8 mouse cellular contexts compared by ENCODE assay signal in genomic region chr3:137623581-137624362, GRCm38 (mm10). TPM values are rescaled to one million over a fixed set of nuclear protein-coding genes. Genes with fewer than 3 reads are reported as not detected.
DNase-seq lines count a peak whose midpoint lies in the region; ATAC-seq and TF ChIP-seq lines count a peak whose summit lies in the region.

No protein-coding gene starts in this region.

- peak; percentile 72 for ATAC-seq in liver, postnatal 0 days
- ATAC-seq in neural tube, embryonic 13.5 days (ENCODE audit: low read depth), result peak; percentile 92

- H3K4me1 ChIP-seq in thymus, adult 2 months (replicated peaks; ENCODE audit: control insufficient read depth, insufficient read depth, low read length), result peaks cover 3% of the 10 kb centered on the region
- peaks cover 4% of the 10 kb centered on the region; the same call in 1 of the 2 replicates for H3K4me1 ChIP-seq in liver, postnatal 0 days (ENCODE audit: insufficient read depth)
- H3K4me1 ChIP-seq in neural tube, embryonic 13.5 days (replicated peaks), result peaks cover 16% of the 10 kb centered on the region

- 2% methylated on average over 47 of the region's 47 CpGs for WGBS in thymus, adult 2 months
- WGBS in liver, postnatal 0 days (ENCODE audit: insufficient replicate concordance), result 1% methylated on average over 47 of the region's 47 CpGs
- 1% methylated on average over 47 of the region's 47 CpGs for WGBS in neural tube, embryonic 13.5 days

- H3K4me2 ChIP-seq in liver, postnatal 0 days (ENCODE audit: low read depth, low read length), result peak overlapping the region; percentile 88
- peak overlapping the region; percentile 75 for H3K4me2 ChIP-seq in neural tube, embryonic 13.5 days

- no peak overlapping the region for H3K27ac ChIP-seq in thymus, adult 2 months (ENCODE audit: control insufficient read depth, insufficient read depth, low read length)
- H3K27ac ChIP-seq in liver, postnatal 0 days (ENCODE audit: low read depth), result no peak overlapping the region
- no peak overlapping the region for H3K27ac ChIP-seq in neural tube, embryonic 13.5 days (replicated peaks)

- TF ChIP-seq CTCF in thymus, adult 2 months (IDR thresholded peaks at IDR 0.05; ENCODE audit: borderline replicate concordance, control insufficient read depth, extremely low read depth, insufficient read depth, low read length, poor library complexity), result no peak
- TF ChIP-seq CTCF in liver, postnatal 0 days (IDR thresholded peaks at IDR 0.05; ENCODE audit: low read depth), result no peak

- TF ChIP-seq EP300 in liver, postnatal 0 days (IDR thresholded peaks at IDR 0.05; ENCODE audit: low read depth), result no peak

- no peaks in the 10 kb centered on the region; the same call in 1 of the 2 replicates for H3K27me3 ChIP-seq in thymus, adult 2 months (ENCODE audit: control insufficient read depth, insufficient read depth, low read length)
- H3K27me3 ChIP-seq in liver, postnatal 0 days (ENCODE audit: insufficient read depth, low read length), result no peaks in the 10 kb centered on the region
- H3K27me3 ChIP-seq in neural tube, embryonic 13.5 days, result peaks cover 34% of the 10 kb centered on the region

- H3K36me3 ChIP-seq in thymus, adult 2 months (ENCODE audit: control insufficient read depth, insufficient read depth, low read length), result no peaks in the 10 kb centered on the region
- no peaks in the 10 kb centered on the region for H3K36me3 ChIP-seq in liver, postnatal 0 days (replicated peaks; ENCODE audit: insufficient read depth, low read length)
- no peaks in the 10 kb centered on the region for H3K36me3 ChIP-seq in neural tube, embryonic 13.5 days

- TF ChIP-seq POLR2A in thymus, adult 2 months (IDR thresholded peaks at IDR 0.05; ENCODE audit: control insufficient read depth, extremely low read depth, insufficient read depth, low read length, poor library complexity), result no peak

- H3K9ac ChIP-seq in liver, postnatal 0 days (replicated peaks), result peak overlapping the region; percentile 28; the same call in 1 of the 2 replicates
- peak overlapping the region; percentile 66 for H3K9ac ChIP-seq in neural tube, embryonic 13.5 days

- H3K4me3 ChIP-seq in thymus, adult 2 months (ENCODE audit: control insufficient read depth, insufficient read depth, low read length), result peak overlapping the region; percentile 30
- H3K4me3 ChIP-seq in liver, postnatal 0 days (ENCODE audit: low read depth, low read length), result peak overlapping the region; percentile 52
- H3K4me3 ChIP-seq in neural tube, embryonic 13.5 days, result peak overlapping the region; percentile 47

- peak; percentile 24 for DNase-seq in thymus, adult 2 months
- DNase-seq in thymus, postnatal 0 days (ENCODE audit: low spot score), result no peak
- peak; percentile 86 for DNase-seq in embryo, embryonic 11 days
- DNase-seq in heart, adult 18-20 months, result peak; percentile 70 to 73
- peak; percentile 75 for DNase-seq in kidney, adult 11 months
- peak; percentile 60 for DNase-seq in liver, postnatal 0 days
- DNase-seq in urinary bladder, adult 2 months (ENCODE audit: low spot score), result peak; percentile 46

- no peaks in the 10 kb centered on the region for H3K9me3 ChIP-seq in liver, postnatal 0 days (ENCODE audit: low read length)
- no peaks in the 10 kb centered on the region for H3K9me3 ChIP-seq in neural tube, embryonic 13.5 days

RNA-seq across cellular contexts. Expression of gene Ddit4l, which starts 2.4 kb away (rescaled TPM):
- 0.71 and 1.4 TPM in 2 replicates for polyA plus RNA-seq in thymus, adult 2 months (2012; rRNA removed)
- polyA plus RNA-seq in thymus, postnatal 0 days (2015; fragmentation: Nextera tagmentation; extraction: Ambion mirVana), result 0.50 and 0.99 TPM in 2 replicates
- 1 to 10 TPM; 1.3 to 1.8 TPM for total RNA-seq in heart, adult 18-20 months (2021)
- polyA plus RNA-seq in liver, postnatal 0 days (2015; fragmentation: Nextera tagmentation; extraction: Ambion mirVana), result 0.95 and 2.5 TPM in 2 replicates
- 17.7 and 20.7 TPM in 2 replicates for polyA plus RNA-seq in neural tube, embryonic 13.5 days (2015; fragmentation: Nextera tagmentation; extraction: Ambion mirVana)
- polyA plus RNA-seq in urinary bladder, adult 2 months (2012; rRNA removed), result 2.6 and 2.8 TPM in 2 replicates

RNA-seq across cellular contexts. Expression of gene Gm21962, which starts 47.6 kb away (rescaled TPM):
- not detected in 2 replicates for polyA plus RNA-seq in thymus, adult 2 months (2012; rRNA removed)
- not detected in 2 replicates for polyA plus RNA-seq in thymus, postnatal 0 days (2015; fragmentation: Nextera tagmentation; extraction: Ambion mirVana)
- not detected for total RNA-seq in heart, adult 18-20 months (2021)
- polyA plus RNA-seq in liver, postnatal 0 days (2015; fragmentation: Nextera tagmentation; extraction: Ambion mirVana), result not detected in 2 replicates
- polyA plus RNA-seq in neural tube, embryonic 13.5 days (2015; fragmentation: Nextera tagmentation; extraction: Ambion mirVana), result not detected in 2 replicates
- not detected in 2 replicates for polyA plus RNA-seq in urinary bladder, adult 2 months (2012; rRNA removed)
